Mouse (Mus musculus) olfactory bulb, adult 2 months (tissue): ENCODE measurements around the gene Isy1.

ENCODE experiments used
- CTCF ChIP-seq: fragments of 200-500 bp; IDR thresholded peaks from 2 replicates; pipeline ENCODE4 v1.5.1; 2012; ENCODE audit warnings: low read depth, mild to moderate bottlenecking, low read length, moderate library complexity; ENCODE audit not compliant: insufficient read depth
- POLR2A ChIP-seq: fragments of 200-500 bp; IDR thresholded peaks from 2 replicates; pipeline ENCODE4 v1.6.1; 2012; ENCODE audit warnings: mild to moderate bottlenecking, low read depth, low read length, moderate library complexity; ENCODE audit not compliant: insufficient read depth

GRCm38 (mm10) chr6:87820366-87820765, 18.2 kb downstream of the Isy1 start:
- TF ChIP-seq CTCF (no peak), POLR2A (no peak)
